Mouse (Mus musculus) heart, embryonic 15.5 days (tissue): ENCODE measurements at regions not wholly inside any gene's neighbourhood (a gene's known extent, or its start where the extent isn't known, plus 50 kb on each side); places are given as distances from the start of the nearest gene placed in this dataset.

Experiments
- ATAC-seq: fragments of 200-750 bp; cut with Nextera tagmentation; replicated peaks from 2 replicates; pipeline ENCODE4 v1.8.0; 2017; ENCODE audit warnings: low read depth, moderate TSS enrichment; ENCODE audit not compliant: insufficient number of reproducible peaks, insufficient read depth, low FRiP score
- H3K27ac ChIP-seq: fragments of 300-500 bp; sonication (generic); 2 replicates; pipeline ENCODE4 v1.5.1; 2015; ENCODE audit warnings: mild to moderate bottlenecking, inconsistent platforms
- H3K27me3 ChIP-seq: fragments of 300-500 bp; sonication (generic); 2 replicates; pipeline ENCODE4 v1.6.1; 2015; ENCODE audit warnings: inconsistent platforms
- H3K36me3 ChIP-seq: fragments of 300-500 bp; sonication (generic); 2 replicates; pipeline ENCODE4 v1.6.1; 2015; ENCODE audit warnings: mild to moderate bottlenecking, inconsistent platforms
- H3K4me1 ChIP-seq: fragments of 300-500 bp; sonication (generic); replicated peaks from 2 replicates; pipeline ENCODE4 v1.6.1; 2015; ENCODE audit warnings: inconsistent platforms
- H3K4me2 ChIP-seq: fragments of 300-500 bp; sonication (generic); 2 replicates; pipeline ENCODE4 v1.6.1; 2015; ENCODE audit warnings: inconsistent platforms, mild to moderate bottlenecking, moderate library complexity
- H3K4me3 ChIP-seq: fragments of 300-500 bp; sonication (generic); 2 replicates; pipeline ENCODE4 v1.5.1; 2015; ENCODE audit warnings: mild to moderate bottlenecking, inconsistent platforms
- H3K9ac ChIP-seq: fragments of 300-500 bp; sonication (generic); 2 replicates; pipeline ENCODE4 v1.6.1; 2015; ENCODE audit warnings: mild to moderate bottlenecking, inconsistent platforms
- H3K9me3 ChIP-seq: fragments of 300-500 bp; sonication (generic); replicated peaks from 2 replicates; pipeline ENCODE4 v1.6.1; 2016; ENCODE audit warnings: inconsistent platforms
- WGBS: fragments of 180-500 bp; shearing (Covaris S2); methylation state at CpG from one replicate; pipeline ENCODE4 v1.1.7; 2015; ENCODE audit warnings: mixed read lengths; 5-methylcytosine and 5-hydroxymethylcytosine counted together

GRCm38 (mm10) chr10:92289230-92289629 is 433.0 kb downstream of the Nedd1 start:
- Histone ChIP-seq H3K4me1 (no peaks in the 10 kb centered on the region), H3K9ac (no peak overlapping the region), H3K27ac (no peak overlapping the region), H3K4me3 (no peak overlapping the region), H3K9me3 (no peaks in the 10 kb centered on the region), H3K4me2 (no peak overlapping the region), H3K27me3 (no peaks in the 10 kb centered on the region), H3K36me3 (no peaks in the 10 kb centered on the region)
- no peak for ATAC-seq
- WGBS: 43% methylated on average over 5 of the region's 5 CpGs

GRCm38 (mm10) chr10:92284231-92284630 is 438.0 kb downstream of the Nedd1 start:
- 59% methylated on average over 4 of the region's 4 CpGs for WGBS
- no peak for ATAC-seq
- Histone ChIP-seq H3K9me3 (no peaks in the 10 kb centered on the region), H3K36me3 (no peaks in the 10 kb centered on the region), H3K9ac (no peak overlapping the region), H3K4me1 (no peaks in the 10 kb centered on the region), H3K27ac (no peak overlapping the region), H3K27me3 (no peaks in the 10 kb centered on the region), H3K4me3 (no peak overlapping the region), H3K4me2 (no peak overlapping the region)

DNA sequence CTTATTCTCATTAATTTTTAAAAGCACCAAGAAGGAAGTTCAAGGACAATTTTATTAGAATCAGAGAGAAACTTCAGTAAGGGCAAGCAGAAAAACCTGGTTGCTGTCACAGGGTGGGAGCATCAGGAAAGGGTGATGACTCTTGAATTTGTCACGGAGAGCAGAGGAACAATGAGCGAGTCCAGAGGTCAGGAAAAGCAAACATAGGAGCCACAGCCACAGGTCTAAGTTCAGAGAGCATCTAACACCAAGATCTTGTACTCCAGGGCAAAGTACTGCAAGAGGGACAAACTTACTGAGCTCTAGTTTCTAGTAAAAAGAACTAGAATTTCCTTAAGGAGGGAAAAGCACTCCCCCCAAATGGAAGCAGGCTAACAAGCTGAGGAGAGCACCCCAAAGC is 444.2 kb downstream of the Nedd1 start:
- Histone ChIP-seq H3K4me3 (no peak overlapping the region), H3K4me1 (no peaks in the 10 kb centered on the region), H3K27ac (no peak overlapping the region), H3K36me3 (no peaks in the 10 kb centered on the region), H3K4me2 (no peak overlapping the region), H3K9ac (no peak overlapping the region), H3K9me3 (no peaks in the 10 kb centered on the region), H3K27me3 (no peaks in the 10 kb centered on the region)
- ATAC-seq: no peak
- WGBS: 42% methylated on average over 2 of the region's 2 CpGs

GRCm38 (mm10) chr10:92257815-92258214 is 464.4 kb downstream of the Nedd1 start:
- Histone ChIP-seq H3K4me3 (no peak overlapping the region), H3K9ac (no peak overlapping the region), H3K4me2 (no peak overlapping the region), H3K36me3 (no peaks in the 10 kb centered on the region), H3K27ac (no peak overlapping the region), H3K27me3 (no peaks in the 10 kb centered on the region), H3K9me3 (no peaks in the 10 kb centered on the region), H3K4me1 (no peaks in the 10 kb centered on the region)
- ATAC-seq: no peak
- WGBS: 63% methylated on average over 3 of the region's 3 CpGs

DNA sequence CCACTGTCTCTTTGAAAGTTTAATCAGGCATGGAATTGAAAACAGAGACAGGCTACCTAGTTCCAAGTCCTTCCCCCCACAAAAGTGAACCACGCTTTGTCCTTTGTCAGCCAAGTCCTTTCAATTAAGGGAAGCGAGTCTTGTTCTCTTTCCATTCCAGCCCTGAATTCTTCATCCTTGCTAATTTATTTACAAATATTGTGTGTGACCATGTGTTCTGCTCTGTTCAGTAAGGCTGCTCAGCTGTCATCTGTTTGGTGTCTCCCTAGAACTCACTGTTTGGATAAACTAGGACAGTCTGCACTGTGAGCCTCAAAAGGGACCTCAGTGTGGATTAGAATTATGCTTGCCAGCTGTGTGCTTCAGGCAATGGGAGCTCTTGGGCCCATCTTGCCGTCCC is 473.6 kb downstream of the Nedd1 start:
- H3K36me3 ChIP-seq: no peaks in the 10 kb centered on the region
- H3K9me3 ChIP-seq: no peaks in the 10 kb centered on the region
- no peak overlapping the region for H3K4me3 ChIP-seq
- H3K27me3 ChIP-seq: no peaks in the 10 kb centered on the region
- no peak overlapping the region for H3K9ac ChIP-seq
- no peak overlapping the region for H3K4me2 ChIP-seq
- H3K4me1 ChIP-seq: no peaks in the 10 kb centered on the region
- ATAC-seq: no peak
- 73% methylated on average over 3 of the region's 3 CpGs for WGBS
- no peak overlapping the region for H3K27ac ChIP-seq

GRCm38 (mm10) chr10:92247449-92247805 is 474.8 kb downstream of the Nedd1 start:
- H3K4me3 ChIP-seq: no peak overlapping the region
- H3K9me3 ChIP-seq: no peaks in the 10 kb centered on the region
- no peak for ATAC-seq
- no peak overlapping the region for H3K9ac ChIP-seq
- H3K36me3 ChIP-seq: no peaks in the 10 kb centered on the region
- H3K27me3 ChIP-seq: no peaks in the 10 kb centered on the region
- no peak overlapping the region for H3K4me2 ChIP-seq
- H3K27ac ChIP-seq: no peak overlapping the region
- no peaks in the 10 kb centered on the region for H3K4me1 ChIP-seq
- WGBS: 32% methylated on average over 5 of the region's 5 CpGs

DNA sequence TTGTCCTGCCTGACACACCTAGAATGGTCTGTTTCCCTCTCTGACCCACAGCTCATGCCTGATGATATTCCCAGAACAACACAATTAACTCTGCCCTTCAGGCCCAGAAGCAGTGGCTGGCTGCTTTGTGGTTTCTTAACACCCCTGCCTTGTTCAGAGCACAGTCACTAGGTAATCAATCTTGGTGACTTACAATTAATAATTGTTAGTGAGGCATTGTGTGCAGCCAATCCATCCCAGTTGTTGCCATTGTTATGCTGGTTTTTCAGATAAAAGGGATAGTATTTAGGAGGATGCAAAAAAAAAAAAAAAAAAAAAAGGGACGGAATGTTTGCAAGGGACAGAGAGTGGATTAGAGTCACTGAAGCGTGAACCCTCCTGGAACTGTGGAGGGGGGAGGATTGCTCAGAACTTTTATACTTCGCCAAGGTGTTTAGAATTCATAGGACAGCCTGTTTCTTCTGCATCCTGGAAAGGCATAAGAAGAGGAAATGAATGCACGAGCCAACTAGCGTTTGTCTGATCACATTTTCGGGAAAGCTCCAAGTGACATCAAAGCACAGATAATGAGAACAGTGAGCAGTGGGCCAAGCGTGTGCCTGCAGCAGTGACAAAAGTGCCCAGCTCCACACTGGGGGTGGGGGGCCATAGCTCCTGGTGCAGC is 475.3 kb downstream of the Nedd1 start:
- H3K9me3 ChIP-seq: no peaks in the 10 kb centered on the region
- no peak overlapping the region for H3K9ac ChIP-seq
- no peak overlapping the region for H3K4me2 ChIP-seq
- no peak for ATAC-seq
- H3K4me3 ChIP-seq: no peak overlapping the region
- no peaks in the 10 kb centered on the region for H3K4me1 ChIP-seq
- H3K27me3 ChIP-seq: no peaks in the 10 kb centered on the region
- H3K36me3 ChIP-seq: no peaks in the 10 kb centered on the region
- H3K27ac ChIP-seq: no peak overlapping the region
- WGBS: 42% methylated on average over 7 of the region's 7 CpGs

DNA sequence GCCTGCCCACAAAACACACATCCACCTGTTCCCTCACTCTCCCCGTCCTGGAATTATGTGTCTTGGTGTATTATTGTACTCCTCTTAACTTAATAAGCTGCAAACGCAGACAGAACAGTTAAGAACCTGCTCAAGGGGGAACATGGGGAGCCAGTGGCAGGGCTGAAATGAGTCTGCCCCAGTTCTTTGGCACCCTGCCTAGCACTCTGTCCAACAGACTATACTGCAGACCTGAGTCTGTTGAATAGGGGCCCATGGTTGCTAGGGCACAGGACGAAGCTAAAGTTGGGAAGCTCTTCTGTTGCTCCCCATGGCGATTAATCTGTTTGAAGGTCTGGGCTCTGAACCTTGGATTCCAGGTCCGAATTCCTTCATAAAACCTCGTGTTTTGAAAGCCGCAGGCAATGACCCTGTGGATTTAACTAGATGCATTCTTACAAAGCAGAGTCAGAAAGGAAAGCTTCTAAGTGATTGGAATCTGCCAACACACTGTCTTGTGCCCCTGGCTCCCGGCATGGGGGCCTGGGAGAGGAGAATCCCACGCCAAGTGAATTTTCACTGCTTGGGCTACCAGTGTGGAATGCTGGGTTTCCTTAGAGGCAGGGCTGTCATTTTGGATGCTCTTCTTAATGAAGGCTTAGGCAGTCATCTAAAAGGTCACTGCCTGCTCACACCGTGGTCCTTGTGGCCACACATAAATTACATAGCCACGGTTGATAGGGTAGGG is 479.3 kb downstream of the Nedd1 start:
- H3K27me3 ChIP-seq: no peaks in the 10 kb centered on the region
- no peaks in the 10 kb centered on the region for H3K36me3 ChIP-seq
- H3K4me1 ChIP-seq: no peaks in the 10 kb centered on the region
- H3K4me3 ChIP-seq: no peak overlapping the region
- H3K27ac ChIP-seq: no peak overlapping the region
- H3K4me2 ChIP-seq: no peak overlapping the region
- no peaks in the 10 kb centered on the region for H3K9me3 ChIP-seq
- no peak for ATAC-seq
- WGBS: 64% methylated on average over 11 of the region's 11 CpGs
- no peak overlapping the region for H3K9ac ChIP-seq

- ATAC-seq: no peak
- Histone ChIP-seq H3K36me3 (no peaks in the 10 kb centered on the region), H3K27me3 (no peaks in the 10 kb centered on the region), H3K27ac (no peak overlapping the region), H3K9me3 (no peaks in the 10 kb centered on the region), H3K4me2 (no peak overlapping the region), H3K4me3 (no peak overlapping the region), H3K4me1 (no peaks in the 10 kb centered on the region), H3K9ac (no peak overlapping the region)
- 51% methylated on average over 5 of the region's 5 CpGs for WGBS
Observed at GRCm38 (mm10) chr10:92237881-92238280, 484.3 kb downstream of the Nedd1 start.

GRCm38 (mm10) chr10:92232081-92232480 is 490.1 kb downstream of the Nedd1 start:
- H3K36me3 ChIP-seq: no peaks in the 10 kb centered on the region
- H3K27ac ChIP-seq: no peak overlapping the region
- no peaks in the 10 kb centered on the region for H3K27me3 ChIP-seq
- H3K9me3 ChIP-seq: no peaks in the 10 kb centered on the region
- no peak overlapping the region for H3K9ac ChIP-seq
- no peak overlapping the region for H3K4me2 ChIP-seq
- no peak for ATAC-seq
- WGBS: 39% methylated on average over 2 of the region's 2 CpGs
- no peaks in the 10 kb centered on the region for H3K4me1 ChIP-seq
- no peak overlapping the region for H3K4me3 ChIP-seq

GRCm38 (mm10) chr10:92225818-92226217 is 496.4 kb downstream of the Nedd1 start:
- no peaks in the 10 kb centered on the region for H3K9me3 ChIP-seq
- H3K4me1 ChIP-seq: no peaks in the 10 kb centered on the region
- H3K36me3 ChIP-seq: no peaks in the 10 kb centered on the region
- ATAC-seq: no peak
- H3K9ac ChIP-seq: no peak overlapping the region
- no peak overlapping the region for H3K4me2 ChIP-seq
- no peak overlapping the region for H3K27ac ChIP-seq
- 68% methylated on average over 4 of the region's 4 CpGs for WGBS
- no peak overlapping the region for H3K4me3 ChIP-seq
- H3K27me3 ChIP-seq: no peaks in the 10 kb centered on the region

DNA sequence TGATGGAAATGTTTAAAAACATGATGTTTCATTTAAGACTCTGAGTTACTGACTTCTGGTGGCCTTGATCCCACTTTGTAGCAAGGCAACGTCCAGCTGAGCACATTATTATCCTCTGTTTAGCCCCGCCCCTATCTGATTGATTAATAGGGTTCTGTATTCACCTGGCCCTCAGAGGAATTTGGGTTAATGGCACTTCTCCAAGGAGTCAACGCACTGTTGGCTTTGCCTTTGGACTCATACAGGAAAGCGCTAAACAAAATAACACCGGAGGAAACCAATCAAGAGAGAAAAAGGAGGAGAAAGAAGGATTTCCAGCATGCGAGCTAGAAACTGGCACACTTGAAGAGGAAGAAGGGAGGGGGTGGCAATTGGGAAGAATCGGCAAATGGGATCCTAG is 497.1 kb downstream of the Nedd1 start:
- Histone ChIP-seq H3K4me2 (no peak overlapping the region), H3K4me3 (no peak overlapping the region), H3K27ac (no peak overlapping the region), H3K36me3 (no peaks in the 10 kb centered on the region), H3K27me3 (no peaks in the 10 kb centered on the region), H3K9ac (no peak overlapping the region), H3K4me1 (no peaks in the 10 kb centered on the region), H3K9me3 (no peaks in the 10 kb centered on the region)
- no peak for ATAC-seq
- WGBS: 80% methylated on average over 7 of the region's 7 CpGs
